Mouse (Mus musculus): ENCODE results near the gene Mapk12. TPM values are rescaled to one million over a fixed set of nuclear protein-coding genes. Genes with fewer than 3 reads are reported as not detected.

Gene Mapk12
- polyA plus RNA-seq, 1 experiment from 2014 or later, result 13.5 TPM

DNA sequence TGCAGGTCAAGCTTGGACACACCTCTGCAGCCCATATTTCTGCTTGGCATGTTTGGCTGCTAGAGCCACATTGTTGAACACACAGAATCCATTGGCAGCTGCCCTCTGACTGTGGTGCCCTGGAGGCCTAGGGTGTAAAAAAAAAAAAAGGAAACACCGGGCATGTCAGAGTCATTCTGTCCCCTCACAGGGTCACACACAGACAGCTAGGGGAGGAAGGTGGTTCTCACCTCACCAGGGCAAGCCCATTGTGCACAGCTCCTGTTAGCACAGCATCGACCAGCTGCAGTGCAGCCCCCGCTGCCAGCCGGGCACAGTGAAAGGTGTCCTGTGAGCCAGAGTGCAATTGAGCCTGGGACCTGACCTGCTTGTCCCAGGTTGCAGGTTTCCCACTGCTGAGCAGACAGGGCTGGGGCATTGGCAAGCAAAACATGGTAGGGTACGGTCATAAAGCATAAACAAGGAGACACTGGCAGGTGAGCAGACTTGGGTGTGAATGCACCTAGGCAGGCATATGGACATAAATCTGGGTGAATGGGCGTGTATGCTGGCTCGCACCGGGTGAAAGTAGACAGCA is 13.1 kb downstream of the Mapk12 start:
- Histone ChIP-seq H3K27ac (no peak overlapping the region), H3K27me3 (ENCODE audit: insufficient read depth, low read length) (no peaks in the 10 kb centered on the region), H3K36me3 (ENCODE audit: insufficient read depth, low read length) (no peaks in the 10 kb centered on the region), H3K9ac (ENCODE audit: low read depth, low read length) (peak overlapping the region; percentile 67), H3K4me1 (replicated peaks; ENCODE audit: insufficient read depth, low read length) (peaks cover 16% of the 10 kb centered on the region; the same call in 1 of the 2 replicates), H3K4me2 (ENCODE audit: low read length) (peak overlapping the region; percentile 81), H3K9me3 (replicated peaks; ENCODE audit: low read length) (no peaks in the 10 kb centered on the region), H3K4me3 (replicated peaks; ENCODE audit: low read depth, low read length) (peak overlapping the region; percentile 57; the same call in 1 of the 2 replicates)
- DNase-seq (ENCODE audit: low spot score) (no peak), ATAC-seq (replicated peaks; ENCODE audit: low FRiP score, low read depth) (no peak)
- 72% methylated on average over 8 of the region's 8 CpGs for WGBS
- TF ChIP-seq CTCF (IDR thresholded peaks at IDR 0.05; ENCODE audit: low read depth), result no peak

GRCm38 (mm10) chr15:89126622-89127021 is 13.9 kb downstream of the Mapk12 start:
- no peak overlapping the region for H3K4me2 ChIP-seq (ENCODE audit: low read length)
- H3K4me1 ChIP-seq (replicated peaks; ENCODE audit: insufficient read depth, low read length), result peaks cover 25% of the 10 kb centered on the region
- no peaks in the 10 kb centered on the region for H3K36me3 ChIP-seq (ENCODE audit: insufficient read depth, low read length)
- 87% methylated on average over 8 of the region's 8 CpGs for WGBS
- no peaks in the 10 kb centered on the region for H3K9me3 ChIP-seq (replicated peaks; ENCODE audit: low read length)
- no peak for TF ChIP-seq CTCF (IDR thresholded peaks at IDR 0.05; ENCODE audit: low read depth)
- ATAC-seq (replicated peaks; ENCODE audit: low FRiP score, low read depth) (no peak), DNase-seq (ENCODE audit: low spot score) (no peak)
- H3K4me3 ChIP-seq (replicated peaks; ENCODE audit: low read depth, low read length), result no peak overlapping the region
- H3K9ac ChIP-seq (ENCODE audit: low read depth, low read length), result no peak overlapping the region
- H3K27ac ChIP-seq, result no peak overlapping the region
- no peaks in the 10 kb centered on the region for H3K27me3 ChIP-seq (ENCODE audit: insufficient read depth, low read length)

DNA sequence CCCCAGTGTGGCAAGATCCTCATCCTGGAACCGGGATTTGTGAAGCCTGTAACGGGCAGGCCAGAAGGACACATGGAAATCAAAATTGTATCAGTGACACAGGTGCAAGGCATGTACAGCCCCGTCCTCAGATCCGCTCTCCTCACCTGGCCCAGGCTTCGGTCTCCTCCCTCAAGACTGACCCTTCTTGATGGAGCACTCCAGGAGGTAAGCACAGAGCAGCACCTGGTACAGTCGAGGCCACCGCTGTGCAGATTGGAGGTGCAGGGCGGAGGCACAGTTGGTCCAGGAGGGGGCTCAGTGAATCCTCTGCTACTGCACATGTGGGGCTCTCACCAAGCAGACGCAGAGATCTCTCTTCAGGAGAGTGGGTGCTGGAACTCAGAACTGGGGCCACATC is 15.2 kb downstream of the Mapk12 start:
- DNase-seq (ENCODE audit: low spot score), result no peak
- ATAC-seq (replicated peaks; ENCODE audit: low FRiP score, low read depth), result no peak

DNA sequence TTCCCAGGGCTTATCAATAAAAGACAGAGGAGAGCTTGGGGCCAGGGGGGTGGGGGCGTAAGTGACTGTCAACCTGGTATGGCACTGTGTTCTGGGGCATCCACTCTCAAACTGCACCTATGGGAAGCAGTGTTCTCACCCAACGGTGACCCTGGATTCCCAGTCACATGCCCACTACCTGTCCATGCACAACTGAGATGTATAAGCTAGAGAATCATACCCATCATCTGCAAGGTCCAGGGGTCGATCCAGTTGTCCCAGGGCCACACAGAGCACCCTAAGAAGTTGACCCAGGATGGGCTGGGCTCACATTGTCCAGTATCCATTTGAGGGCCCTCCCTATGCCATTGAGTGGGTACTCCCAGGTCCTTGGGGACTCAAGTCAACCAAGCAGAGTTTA is 16.2 kb downstream of the Mapk12 start:
- no peaks in the 10 kb centered on the region for H3K27me3 ChIP-seq (ENCODE audit: insufficient read depth, low read length)
- no peak overlapping the region for H3K4me2 ChIP-seq (ENCODE audit: low read length)
- H3K27ac ChIP-seq, result no peak overlapping the region
- 94% methylated on average over 3 of the region's 3 CpGs for WGBS
- H3K36me3 ChIP-seq (ENCODE audit: insufficient read depth, low read length), result peaks cover 3% of the 10 kb centered on the region; the same call in 1 of the 2 replicates
- 0 out of 2 replicates have a peak overlapping the region, but pooled peaks have one; percentile 79 for H3K9ac ChIP-seq (ENCODE audit: low read depth, low read length)
- DNase-seq (ENCODE audit: low spot score), result no peak
- H3K4me1 ChIP-seq (replicated peaks; ENCODE audit: insufficient read depth, low read length), result peaks cover 31% of the 10 kb centered on the region
- TF ChIP-seq CTCF (IDR thresholded peaks at IDR 0.05; ENCODE audit: low read depth), result no peak
- H3K4me3 ChIP-seq (replicated peaks; ENCODE audit: low read depth, low read length), result no peak overlapping the region
- H3K9me3 ChIP-seq (replicated peaks; ENCODE audit: low read length), result no peaks in the 10 kb centered on the region
- no peak for ATAC-seq (replicated peaks; ENCODE audit: low FRiP score, low read depth)

More for the DNA sequence above, 15.2 kb downstream of the Mapk12 start:
- H3K27me3 ChIP-seq (ENCODE audit: insufficient read depth, low read length), result no peaks in the 10 kb centered on the region
- no peak overlapping the region for H3K4me3 ChIP-seq (replicated peaks; ENCODE audit: low read depth, low read length)
- peaks cover 31% of the 10 kb centered on the region for H3K4me1 ChIP-seq (replicated peaks; ENCODE audit: insufficient read depth, low read length)
- H3K36me3 ChIP-seq (ENCODE audit: insufficient read depth, low read length), result no peaks in the 10 kb centered on the region
- TF ChIP-seq CTCF (IDR thresholded peaks at IDR 0.05; ENCODE audit: low read depth), result no peak
- WGBS, result 96% methylated on average over 9 of the region's 9 CpGs
- H3K9ac ChIP-seq (ENCODE audit: low read depth, low read length), result no peak overlapping the region
- no peaks in the 10 kb centered on the region for H3K9me3 ChIP-seq (replicated peaks; ENCODE audit: low read length)
- no peak overlapping the region for H3K4me2 ChIP-seq (ENCODE audit: low read length)
- H3K27ac ChIP-seq, result no peak overlapping the region

GRCm38 (mm10) chr15:89123595-89123994 is 16.9 kb downstream of the Mapk12 start:
- Histone ChIP-seq H3K27ac (peak overlapping the region; percentile 78), H3K27me3 (ENCODE audit: insufficient read depth, low read length) (no peaks in the 10 kb centered on the region), H3K4me3 (replicated peaks; ENCODE audit: low read depth, low read length) (peak overlapping the region; percentile 79), H3K9ac (ENCODE audit: low read depth, low read length) (peak overlapping the region; percentile 79), H3K4me2 (ENCODE audit: low read length) (peak overlapping the region; percentile 71), H3K4me1 (replicated peaks; ENCODE audit: insufficient read depth, low read length) (peaks cover 27% of the 10 kb centered on the region), H3K9me3 (replicated peaks; ENCODE audit: low read length) (no peaks in the 10 kb centered on the region), H3K36me3 (ENCODE audit: insufficient read depth, low read length) (peaks cover 3% of the 10 kb centered on the region; the same call in 1 of the 2 replicates)
- peak; percentile 64 for TF ChIP-seq CTCF (IDR thresholded peaks at IDR 0.05; ENCODE audit: low read depth)
- 24% methylated on average over 11 of the region's 11 CpGs for WGBS
- ATAC-seq (replicated peaks; ENCODE audit: low FRiP score, low read depth), result no peak
- peak; percentile 75 for DNase-seq (ENCODE audit: low spot score)

DNA sequence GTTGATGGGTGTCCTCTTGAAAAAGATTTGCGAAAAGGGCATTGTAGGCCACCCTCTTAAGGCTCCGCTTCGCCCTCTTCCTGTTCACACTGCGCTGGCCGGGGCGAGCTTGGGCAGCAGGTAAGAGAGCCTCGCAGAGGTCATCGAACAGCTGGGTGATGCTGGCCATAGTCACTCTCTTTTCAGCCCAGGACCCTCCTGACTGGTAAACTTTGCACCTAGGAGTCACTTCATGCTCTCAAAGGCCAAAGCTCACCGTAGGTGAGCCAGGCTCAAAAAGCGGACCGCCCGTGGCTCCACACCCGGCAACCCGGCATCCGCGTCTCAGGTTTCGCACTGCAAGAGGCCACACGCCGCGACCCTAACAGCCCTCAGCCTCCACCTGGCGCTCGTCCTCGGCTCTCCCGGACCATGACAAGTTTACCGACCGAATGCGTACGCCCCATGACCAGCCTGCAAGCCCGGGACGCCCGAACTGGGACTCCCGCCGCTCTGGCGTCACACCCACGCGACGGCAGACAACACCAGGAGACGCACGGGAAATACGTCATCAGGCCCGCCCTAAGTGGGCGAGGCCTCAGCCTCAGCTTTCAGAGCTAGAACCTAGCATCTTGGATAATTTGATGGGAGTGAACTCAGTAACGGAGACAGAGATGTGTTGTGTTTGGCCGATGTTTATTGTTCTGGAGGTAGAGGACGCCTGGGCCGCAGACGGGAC is 17.7 kb downstream of the Mapk12 start, which contains the start of gene Tubgcp6:
Gene Tubgcp6 (minus strand): TSS at position 464 of the 718 bp plus-strand sequence.
- TF ChIP-seq CTCF (IDR thresholded peaks at IDR 0.05; ENCODE audit: low read depth), result no peak
- H3K4me3 ChIP-seq (replicated peaks; ENCODE audit: low read depth, low read length), result peak within 1 kb of the TSS; percentile 79
- peaks cover 24% of the 10 kb centered on the region for H3K4me1 ChIP-seq (replicated peaks; ENCODE audit: insufficient read depth, low read length)
- no peaks in the 10 kb centered on the region for H3K27me3 ChIP-seq (ENCODE audit: insufficient read depth, low read length)
- H3K9ac ChIP-seq (ENCODE audit: low read depth, low read length), result peak within 1 kb of the TSS; percentile 79
- H3K9me3 ChIP-seq (replicated peaks; ENCODE audit: low read length), result no peaks in the 10 kb centered on the region
- WGBS, result 0% methylated on average over 47 of the region's 47 CpGs
- ATAC-seq (replicated peaks; ENCODE audit: low FRiP score, low read depth), result peak; percentile 86
- peak; percentile 93 for DNase-seq (ENCODE audit: low spot score)
- H3K4me2 ChIP-seq (ENCODE audit: low read length), result peak within 1 kb of the TSS; percentile 71
- peaks cover 3% of the 10 kb centered on the region; the same call in 1 of the 2 replicates for H3K36me3 ChIP-seq (ENCODE audit: insufficient read depth, low read length)
- peak within 1 kb of the TSS; percentile 78 for H3K27ac ChIP-seq

All from kidney, postnatal 0 days (tissue).